Mouse (Mus musculus) erythroblast, embryonic 14.5 days (primary cell): ENCODE data around the gene Ergic2. TPM values are rescaled to one million over a fixed set of nuclear protein-coding genes. Genes with fewer than 3 reads are reported as not detected.

Experiments
- H3K27me3 ChIP-seq: 2 replicates; pipeline ENCODE4 v1.6.1; 2012; ENCODE audit warnings: inconsistent platforms; ENCODE audit not compliant: control insufficient read depth
- H3K36me3 ChIP-seq: 2 replicates; pipeline ENCODE4 v1.6.1; 2012; ENCODE audit warnings: mild to moderate bottlenecking, inconsistent platforms; ENCODE audit not compliant: control insufficient read depth
- H3K4me1 ChIP-seq: 2 replicates; pipeline ENCODE4 v1.6.1; 2012; ENCODE audit warnings: inconsistent platforms; ENCODE audit not compliant: control insufficient read depth
- H3K4me3 ChIP-seq: replicated peaks from 2 replicates; pipeline ENCODE3; 2012; ENCODE audit warnings: moderate library complexity, mild to moderate bottlenecking, inconsistent platforms
- H3K9me3 ChIP-seq: 2 replicates; pipeline ENCODE4 v1.6.1; 2012; ENCODE audit warnings: low read length, inconsistent platforms, mixed read lengths; ENCODE audit not compliant: control insufficient read depth
- GATA1 ChIP-seq: IDR thresholded peaks from 2 replicates; pipeline ENCODE4 v1.6.1; 2012; ENCODE audit warnings: low read length, inconsistent platforms, mixed read lengths
- TAL1 ChIP-seq: IDR thresholded peaks from 3 replicates; pipeline ENCODE4 v1.6.1; 2012; ENCODE audit warnings: low read length, inconsistent platforms, mixed read lengths
- polyA plus RNA-seq: library from polyadenylated mRNA; stranded (reverse); fragments of >175 nt; gene quantifications from 2 replicates; pipeline ENCODE4 v1.2.3, GENCODE M21; 2012

The Ergic2 gene
- polyA plus RNA-seq, 1 experiment: 0.69 TPM

- no peaks in the 10 kb centered on the region for H3K9me3 ChIP-seq
- no peak overlapping the region for H3K4me3 ChIP-seq
- no peak for TF ChIP-seq TAL1
- TF ChIP-seq GATA1: no peak
- H3K27me3 ChIP-seq: no peaks in the 10 kb centered on the region
- H3K36me3 ChIP-seq: no peaks in the 10 kb centered on the region
- no peaks in the 10 kb centered on the region for H3K4me1 ChIP-seq
Observed at GRCm38 (mm10) chr6:148246544-148246943, 34.4 kb upstream of the Ergic2 start.

DNA sequence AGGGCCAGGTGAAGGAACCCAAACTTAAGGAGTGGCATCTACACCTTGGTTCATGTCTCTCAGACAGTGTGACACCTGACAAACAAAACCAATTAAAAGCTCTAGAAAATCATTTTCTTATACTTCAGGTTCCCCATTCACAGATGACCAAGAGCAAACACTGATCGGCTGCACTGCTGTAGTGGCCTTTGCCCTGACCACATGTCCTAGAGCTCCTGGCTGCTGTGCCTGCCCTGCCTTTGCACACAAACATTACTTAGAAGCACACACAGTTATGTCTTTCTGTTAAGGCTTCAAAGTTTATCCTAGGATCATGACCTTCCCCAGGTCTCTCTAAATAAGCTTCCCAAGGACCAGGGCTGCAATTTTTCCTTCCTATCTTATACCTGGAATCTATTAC lies 32.7 kb upstream of the Ergic2 start:
- no peaks in the 10 kb centered on the region for H3K36me3 ChIP-seq
- no peaks in the 10 kb centered on the region for H3K27me3 ChIP-seq
- no peak overlapping the region for H3K4me3 ChIP-seq
- H3K9me3 ChIP-seq: no peaks in the 10 kb centered on the region
- no peaks in the 10 kb centered on the region for H3K4me1 ChIP-seq
- TF ChIP-seq GATA1 (no peak), TAL1 (no peak)

- TF ChIP-seq TAL1 (no peak), GATA1 (no peak)
- Histone ChIP-seq H3K9me3 (no peaks in the 10 kb centered on the region), H3K27me3 (no peaks in the 10 kb centered on the region), H3K36me3 (no peaks in the 10 kb centered on the region), H3K4me1 (no peaks in the 10 kb centered on the region), H3K4me3 (no peak overlapping the region)
Observed at GRCm38 (mm10) chr6:148242304-148242703, 30.1 kb upstream of the Ergic2 start.

GRCm38 (mm10) chr6:148241685-148242084 lies 29.5 kb upstream of the Ergic2 start:
- TF ChIP-seq TAL1: no peak
- no peak for TF ChIP-seq GATA1
- Histone ChIP-seq H3K4me1 (no peaks in the 10 kb centered on the region), H3K9me3 (no peaks in the 10 kb centered on the region), H3K4me3 (no peak overlapping the region), H3K36me3 (no peaks in the 10 kb centered on the region), H3K27me3 (no peaks in the 10 kb centered on the region)

- Histone ChIP-seq H3K4me3 (no peak overlapping the region), H3K27me3 (no peaks in the 10 kb centered on the region), H3K9me3 (no peaks in the 10 kb centered on the region), H3K36me3 (no peaks in the 10 kb centered on the region), H3K4me1 (no peaks in the 10 kb centered on the region)
- TF ChIP-seq GATA1: no peak
- TF ChIP-seq TAL1: no peak
Observed at GRCm38 (mm10) chr6:148239311-148239710, 27.1 kb upstream of the Ergic2 start.

DNA sequence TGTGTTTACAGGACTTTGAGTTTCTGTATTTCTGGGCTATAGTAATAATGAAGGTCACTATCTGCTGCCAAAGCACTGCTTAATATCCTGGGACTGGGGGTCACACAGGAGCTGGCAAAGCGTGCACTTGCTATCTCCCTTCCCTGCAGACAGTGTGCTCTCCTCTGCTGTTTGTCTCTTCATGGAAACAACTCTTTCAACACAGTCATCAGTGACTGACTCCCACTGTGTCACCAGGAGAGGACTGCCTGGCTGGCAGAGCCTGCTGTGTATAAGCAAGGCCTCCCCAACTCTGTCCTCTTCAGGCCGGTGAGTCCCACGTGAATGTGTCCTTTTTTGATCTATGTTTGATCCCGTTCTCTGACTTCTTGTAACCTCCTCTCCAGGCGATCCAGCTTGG lies 25.3 kb upstream of the Ergic2 start:
- no peaks in the 10 kb centered on the region for H3K4me1 ChIP-seq
- TF ChIP-seq GATA1: no peak
- H3K27me3 ChIP-seq: no peaks in the 10 kb centered on the region
- no peaks in the 10 kb centered on the region for H3K9me3 ChIP-seq
- no peaks in the 10 kb centered on the region for H3K36me3 ChIP-seq
- H3K4me3 ChIP-seq: no peak overlapping the region

DNA sequence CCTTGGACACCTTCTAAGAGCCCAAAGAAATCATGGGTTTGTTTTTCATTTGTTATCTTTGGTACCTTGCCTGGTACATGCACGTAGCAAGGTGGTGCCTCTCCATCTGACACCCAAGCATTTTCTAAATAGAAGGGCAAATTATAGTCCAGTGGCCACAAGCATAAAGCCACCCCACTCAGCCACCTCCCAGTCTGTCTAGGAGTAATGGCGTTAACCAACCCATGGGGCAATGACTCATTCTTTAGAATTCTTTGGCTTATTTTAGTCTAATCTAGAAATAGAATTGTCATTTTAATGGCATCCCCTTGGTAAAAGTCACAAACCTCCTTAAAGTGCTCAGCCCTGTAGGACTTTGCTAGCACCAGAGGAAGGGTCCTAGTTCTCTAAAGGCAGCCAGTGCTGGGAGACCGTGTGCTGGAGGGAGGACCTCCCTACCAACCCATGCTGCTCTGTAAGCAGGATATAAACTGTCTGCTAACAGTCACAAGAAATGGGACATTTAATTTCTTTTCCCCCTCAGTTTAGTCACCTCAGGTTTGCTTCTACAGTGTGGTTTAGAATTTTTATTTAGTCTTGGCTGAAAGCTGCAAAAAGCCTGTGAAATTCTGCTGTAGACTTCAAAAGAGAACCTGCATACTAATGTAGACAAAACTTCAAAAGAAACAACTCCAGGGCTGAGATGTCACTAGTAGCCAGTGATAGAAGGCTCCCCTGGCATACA lies 22.1 kb upstream of the Ergic2 start:
- TF ChIP-seq GATA1: no peak
- no peak for TF ChIP-seq TAL1
- Histone ChIP-seq H3K4me3 (no peak overlapping the region), H3K27me3 (no peaks in the 10 kb centered on the region), H3K36me3 (no peaks in the 10 kb centered on the region), H3K4me1 (no peaks in the 10 kb centered on the region), H3K9me3 (no peaks in the 10 kb centered on the region)

DNA sequence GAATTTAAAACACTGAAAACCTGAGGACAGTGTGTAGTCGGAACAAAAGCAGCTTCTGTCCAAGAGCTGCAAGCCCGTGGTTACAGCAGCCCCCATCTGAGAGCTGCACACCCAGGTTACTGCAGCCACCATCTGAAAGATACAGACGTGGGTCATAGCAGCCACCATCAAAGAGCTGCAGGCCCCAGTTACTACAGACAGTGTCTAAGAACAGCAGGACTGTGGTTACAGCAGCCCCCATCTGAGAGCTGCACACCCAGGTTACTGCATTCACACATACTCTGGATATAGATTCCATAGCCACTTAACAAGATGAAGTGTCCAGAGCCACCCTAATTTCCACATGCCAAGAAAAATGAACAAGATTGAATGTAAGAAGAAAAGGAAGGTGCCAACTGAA lies 15.4 kb upstream of the Ergic2 start:
- no peaks in the 10 kb centered on the region for H3K4me1 ChIP-seq

GRCm38 (mm10) chr6:148222686-148223085 lies 10.5 kb upstream of the Ergic2 start:
- Histone ChIP-seq H3K27me3 (no peaks in the 10 kb centered on the region), H3K4me1 (peaks cover 6% of the 10 kb centered on the region), H3K4me3 (no peak overlapping the region), H3K9me3 (no peaks in the 10 kb centered on the region), H3K36me3 (no peaks in the 10 kb centered on the region; the same call in 1 of the 2 replicates)
- TF ChIP-seq GATA1: no peak
- TF ChIP-seq TAL1: no peak

More for the DNA sequence above, 15.4 kb upstream of the Ergic2 start:
- H3K9me3 ChIP-seq: no peaks in the 10 kb centered on the region
- H3K4me3 ChIP-seq: no peak overlapping the region
- no peaks in the 10 kb centered on the region for H3K27me3 ChIP-seq
- TF ChIP-seq TAL1 (no peak), GATA1 (no peak)
- H3K36me3 ChIP-seq: no peaks in the 10 kb centered on the region
